Mouse (Mus musculus) hindbrain, embryonic 16.5 days (tissue): ENCODE measurements around the gene Lpin3. TPM values are rescaled to one million over a fixed set of nuclear protein-coding genes. Genes with fewer than 3 reads are reported as not detected.

Experiments used
- ATAC-seq: fragments of 200-750 bp; cut with Nextera tagmentation; 2 replicates; pipeline ENCODE4 v1.8.0; 2017; ENCODE audit warnings: moderate TSS enrichment, moderate library complexity
- H3K27ac ChIP-seq: fragments of 300-500 bp; sonication (generic); 2 replicates; pipeline ENCODE4 v1.5.1; 2014; ENCODE audit warnings: low read depth, mild to moderate bottlenecking, control low read depth, low read length, moderate library complexity
- H3K27me3 ChIP-seq: fragments of 300-500 bp; sonication (generic); replicated peaks from 2 replicates; pipeline ENCODE4 v1.6.1; 2014; ENCODE audit warnings: low read length; ENCODE audit not compliant: control insufficient read depth, insufficient read depth
- H3K36me3 ChIP-seq: fragments of 300-500 bp; sonication (generic); 2 replicates; pipeline ENCODE4 v1.6.1; 2014; ENCODE audit warnings: mild to moderate bottlenecking, low read length, moderate library complexity, mixed read lengths; ENCODE audit not compliant: control insufficient read depth, insufficient read depth
- H3K4me1 ChIP-seq: fragments of 300-500 bp; sonication (generic); 2 replicates; pipeline ENCODE4 v1.6.1; 2014; ENCODE audit warnings: low read depth, low read length; ENCODE audit not compliant: control insufficient read depth, insufficient read depth
- H3K4me2 ChIP-seq: fragments of 300-500 bp; sonication (generic); 2 replicates; pipeline ENCODE4 v1.6.1; 2014; ENCODE audit warnings: mild to moderate bottlenecking, low read length, control low read depth, moderate library complexity
- H3K4me3 ChIP-seq: fragments of 300-500 bp; sonication (generic); 2 replicates; pipeline ENCODE4 v1.5.1; 2014; ENCODE audit warnings: mild to moderate bottlenecking, low read length, control low read depth, moderate library complexity
- H3K9ac ChIP-seq: fragments of 300-500 bp; sonication (generic); 2 replicates; pipeline ENCODE4 v1.6.1; 2014; ENCODE audit warnings: low read depth, mild to moderate bottlenecking, control low read depth, low read length, moderate library complexity
- H3K9me3 ChIP-seq: fragments of 300-500 bp; sonication (generic); 2 replicates; pipeline ENCODE4 v1.6.1; 2014; ENCODE audit warnings: mild to moderate bottlenecking, low read length, moderate library complexity; ENCODE audit not compliant: control insufficient read depth
- WGBS: fragments of 180-500 bp; shearing (Covaris S2); extraction: QIAGEN DNeasy Blood & Tissue Kit; methylation state at CpG from one replicate; pipeline ENCODE4 v1.1.7; 2014; 5-methylcytosine and 5-hydroxymethylcytosine counted together
- polyA plus RNA-seq: library from polyadenylated mRNA; unstranded; fragments of >200 nt; fragmentation: Nextera tagmentation; extraction: Ambion mirVana; gene quantifications from 2 replicates; pipeline ENCODE4 v1.2.1, GENCODE M21; 2015

The Lpin3 gene
- polyA plus RNA-seq, 1 experiment from 2014 or later: 0.43 TPM

- Histone ChIP-seq H3K9ac (no peak overlapping the region), H3K4me1 (no peaks in the 10 kb centered on the region), H3K4me2 (no peak overlapping the region), H3K27ac (no peak overlapping the region), H3K4me3 (no peak overlapping the region), H3K27me3 (no peaks in the 10 kb centered on the region), H3K9me3 (no peaks in the 10 kb centered on the region), H3K36me3 (no peaks in the 10 kb centered on the region)
- WGBS: 66% methylated on average over 5 of the region's 5 CpGs
- ATAC-seq: no peak
These were observed 2.0 kb downstream of the Lpin3 start for GRCm38 (mm10) chr2:160882436-160882835.

DNA sequence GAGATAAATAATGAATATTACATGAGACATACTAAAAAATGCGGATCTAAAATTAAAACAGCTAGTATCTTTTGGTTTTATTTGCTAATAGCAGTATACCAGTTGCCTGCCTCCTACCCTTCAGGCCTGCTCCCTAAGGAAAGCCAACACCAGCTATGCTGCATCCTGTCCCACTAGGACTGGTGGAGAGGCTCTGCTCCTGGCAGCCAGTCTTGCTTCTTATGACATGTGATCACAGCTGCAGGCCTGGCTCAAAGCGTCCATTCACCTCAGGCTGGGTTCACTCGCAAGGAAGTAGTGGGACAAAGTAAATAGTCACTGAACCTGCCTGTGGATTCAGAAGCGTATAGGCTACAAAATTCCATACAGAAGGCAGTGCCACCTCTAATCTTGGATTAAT is 3.4 kb downstream of the Lpin3 start:
- Histone ChIP-seq H3K27me3 (peaks cover 3% of the 10 kb centered on the region; the same call in 1 of the 2 replicates), H3K4me2 (no peak overlapping the region), H3K9me3 (no peaks in the 10 kb centered on the region), H3K4me3 (no peak overlapping the region), H3K4me1 (peaks cover 6% of the 10 kb centered on the region), H3K9ac (no peak overlapping the region), H3K36me3 (no peaks in the 10 kb centered on the region), H3K27ac (no peak overlapping the region)
- WGBS: 72% methylated on average over 4 of the region's 4 CpGs
- ATAC-seq: no peak

DNA sequence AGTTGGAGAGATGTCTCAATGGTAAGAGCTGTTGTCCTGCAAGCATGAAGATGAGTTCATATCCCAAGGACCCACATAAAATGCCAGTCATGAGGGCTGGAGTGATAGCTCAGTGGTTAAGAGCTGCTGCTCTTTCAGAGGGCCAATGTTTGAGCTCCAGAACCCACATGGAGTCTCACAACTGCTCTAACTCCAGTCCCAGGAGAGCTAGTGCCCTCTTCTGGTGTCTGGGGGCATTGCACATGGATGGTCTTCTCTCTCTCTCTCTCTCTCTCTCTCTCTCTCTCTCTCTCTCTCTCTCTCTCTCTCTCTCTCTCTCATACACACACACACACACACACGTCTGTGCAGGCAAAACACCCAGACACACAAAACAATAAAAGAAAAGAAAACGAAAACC is 4.4 kb downstream of the Lpin3 start:
- Histone ChIP-seq H3K9me3 (no peaks in the 10 kb centered on the region), H3K4me1 (peaks cover 6% of the 10 kb centered on the region), H3K9ac (no peak overlapping the region), H3K4me3 (no peak overlapping the region), H3K27me3 (peaks cover 4% of the 10 kb centered on the region), H3K27ac (no peak overlapping the region), H3K4me2 (no peak overlapping the region), H3K36me3 (no peaks in the 10 kb centered on the region)
- no peak for ATAC-seq
- WGBS: 34% methylated on average over 2 of the region's 2 CpGs

DNA sequence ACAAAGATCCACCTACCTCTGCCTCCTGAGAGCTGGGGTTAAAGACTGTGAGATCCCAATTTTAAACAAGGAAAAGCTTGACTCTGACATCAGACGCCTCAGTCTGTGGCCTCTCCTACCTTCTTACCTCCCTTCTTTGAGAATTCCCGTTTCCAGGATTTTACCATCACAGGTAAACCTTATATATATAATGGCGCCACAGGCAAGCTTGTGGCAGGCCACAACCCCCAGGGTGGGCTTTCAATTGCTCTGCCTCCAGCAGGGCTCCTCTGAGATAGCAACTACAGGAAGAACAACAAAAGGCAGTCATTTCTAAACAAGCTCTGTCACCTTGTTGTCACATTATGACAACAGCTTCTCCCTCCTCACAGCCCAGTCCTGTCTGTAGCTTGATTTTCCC is 5.8 kb downstream of the Lpin3 start:
- Histone ChIP-seq H3K4me2 (no peak overlapping the region), H3K9me3 (no peaks in the 10 kb centered on the region), H3K27me3 (peaks cover 6% of the 10 kb centered on the region), H3K27ac (no peak overlapping the region), H3K9ac (no peak overlapping the region), H3K36me3 (no peaks in the 10 kb centered on the region), H3K4me3 (no peak overlapping the region), H3K4me1 (peaks cover 6% of the 10 kb centered on the region)
- 81% methylated on average over 3 of the region's 3 CpGs for WGBS
- ATAC-seq: no peak

GRCm38 (mm10) chr2:160887284-160887683 is 6.8 kb downstream of the Lpin3 start:
- WGBS: 4% methylated on average over 11 of the region's 11 CpGs
- Histone ChIP-seq H3K4me2 (peak overlapping the region; percentile 93), H3K27ac (no peak overlapping the region), H3K4me3 (peak overlapping the region; percentile 49), H3K9me3 (no peaks in the 10 kb centered on the region), H3K4me1 (peaks cover 6% of the 10 kb centered on the region), H3K27me3 (peaks cover 6% of the 10 kb centered on the region), H3K36me3 (no peaks in the 10 kb centered on the region), H3K9ac (peak overlapping the region; percentile 42; the same call in 1 of the 2 replicates)
- ATAC-seq: peak; percentile 93

GRCm38 (mm10) chr2:160887859-160888258 is 7.4 kb downstream of the Lpin3 start:
- Histone ChIP-seq H3K9ac (peak overlapping the region; percentile 42; the same call in 1 of the 2 replicates), H3K36me3 (no peaks in the 10 kb centered on the region), H3K4me3 (peak overlapping the region; percentile 49), H3K9me3 (no peaks in the 10 kb centered on the region), H3K27ac (no peak overlapping the region), H3K27me3 (peaks cover 6% of the 10 kb centered on the region), H3K4me1 (peaks cover 6% of the 10 kb centered on the region), H3K4me2 (peak overlapping the region; percentile 93)
- under 1% methylated on average over 26 of the region's 26 CpGs for WGBS
- peak; percentile 64 for ATAC-seq

DNA sequence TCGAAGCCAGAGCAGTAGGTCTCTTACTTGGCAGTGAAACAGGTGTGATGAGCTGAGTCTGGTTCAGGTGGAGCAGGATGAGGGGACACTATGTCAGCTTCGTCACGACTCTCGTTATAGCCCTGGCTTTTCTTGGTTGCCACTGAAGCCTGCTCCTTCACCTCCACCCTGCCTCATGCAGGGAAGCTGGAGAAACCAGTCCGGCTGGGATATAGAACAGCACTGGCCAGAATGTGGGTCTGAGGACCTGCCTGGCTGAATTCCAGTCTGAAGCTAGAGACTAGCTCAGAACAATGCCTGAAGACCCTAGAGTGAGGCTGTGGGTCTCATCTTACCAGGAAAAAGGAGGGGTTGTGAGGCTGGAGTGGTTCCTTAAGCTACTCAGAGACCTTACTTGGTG is 10.6 kb downstream of the Lpin3 start:
- H3K27me3 ChIP-seq: peaks cover 6% of the 10 kb centered on the region
- no peak overlapping the region for H3K4me2 ChIP-seq
- H3K4me1 ChIP-seq: peaks cover 6% of the 10 kb centered on the region
- no peaks in the 10 kb centered on the region for H3K9me3 ChIP-seq
- WGBS: 82% methylated on average over 5 of the region's 5 CpGs
- no peak overlapping the region for H3K27ac ChIP-seq
- no peak overlapping the region for H3K4me3 ChIP-seq
- no peak overlapping the region for H3K9ac ChIP-seq
- H3K36me3 ChIP-seq: no peaks in the 10 kb centered on the region
- ATAC-seq: no peak

DNA sequence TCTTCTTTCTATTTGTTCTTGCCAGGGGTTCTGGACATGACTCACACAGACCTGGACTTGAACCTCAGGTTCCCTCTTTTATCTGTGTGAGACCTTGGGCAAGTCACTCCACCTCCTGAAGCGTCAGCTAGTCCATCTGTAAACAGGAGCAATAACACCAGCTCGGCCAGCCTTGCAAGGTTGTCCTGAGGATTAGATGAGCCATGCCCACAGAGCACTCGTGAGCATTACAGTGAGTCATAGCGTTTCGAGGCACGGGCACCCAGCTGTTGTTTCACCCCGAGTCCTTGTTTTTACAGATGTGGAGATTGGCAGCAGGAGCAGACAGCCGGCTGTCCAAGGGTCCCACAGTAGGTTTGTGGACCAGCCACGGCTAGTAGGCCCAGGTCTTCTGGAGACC is 11.2 kb downstream of the Lpin3 start:
- WGBS: 85% methylated on average over 9 of the region's 9 CpGs
- peaks cover 6% of the 10 kb centered on the region for H3K4me1 ChIP-seq
- ATAC-seq: no peak
- H3K9me3 ChIP-seq: no peaks in the 10 kb centered on the region
- H3K4me3 ChIP-seq: no peak overlapping the region
- no peak overlapping the region for H3K9ac ChIP-seq
- peaks cover 6% of the 10 kb centered on the region for H3K27me3 ChIP-seq
- H3K36me3 ChIP-seq: no peaks in the 10 kb centered on the region
- no peak overlapping the region for H3K27ac ChIP-seq
- H3K4me2 ChIP-seq: no peak overlapping the region

DNA sequence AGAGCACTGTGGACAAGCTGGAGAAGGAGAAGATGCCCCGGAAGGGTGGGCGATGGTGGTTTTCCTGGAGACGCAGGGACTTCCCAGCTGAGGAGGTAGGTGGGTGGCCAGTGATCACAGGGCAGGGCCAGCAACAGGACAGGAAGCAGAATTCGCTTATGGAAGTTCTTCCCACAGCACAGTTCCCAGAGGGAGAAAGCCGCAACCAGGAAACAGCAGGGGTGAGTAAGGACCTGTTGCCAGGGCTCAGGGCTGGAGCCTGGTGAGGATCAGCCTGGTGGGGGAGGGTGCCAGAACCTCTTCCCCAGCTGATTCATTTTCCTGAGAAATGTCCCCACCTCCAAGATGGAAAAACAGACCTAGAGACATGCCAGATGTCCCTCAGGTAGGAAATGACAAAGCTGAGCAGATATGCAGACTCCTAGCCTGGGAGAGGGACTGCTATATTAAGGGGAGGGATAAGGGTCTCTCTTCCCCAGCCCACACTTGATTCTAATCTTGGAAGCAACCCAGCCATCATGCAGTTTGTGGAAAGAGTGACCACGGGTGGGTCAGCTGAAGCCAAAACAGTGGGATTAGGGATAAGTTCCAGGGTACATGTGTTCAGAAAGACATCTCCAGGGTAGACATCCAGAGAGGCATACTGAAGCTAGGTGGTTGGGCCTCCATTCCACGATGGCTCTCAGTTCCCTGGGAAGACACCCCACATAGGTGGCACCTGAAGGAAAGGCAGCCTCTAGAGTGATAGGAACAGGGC is 21.4 kb downstream of the Lpin3 start:
- H3K4me2 ChIP-seq: no peak overlapping the region
- no peaks in the 10 kb centered on the region for H3K36me3 ChIP-seq
- no peak overlapping the region for H3K9ac ChIP-seq
- no peak for ATAC-seq
- no peaks in the 10 kb centered on the region for H3K9me3 ChIP-seq
- no peak overlapping the region for H3K4me3 ChIP-seq
- no peak overlapping the region for H3K27ac ChIP-seq
- WGBS: 82% methylated on average over 7 of the region's 7 CpGs
- no peaks in the 10 kb centered on the region for H3K27me3 ChIP-seq
- no peaks in the 10 kb centered on the region for H3K4me1 ChIP-seq
